ENCODE assay signal across 25 mouse cellular contexts in genomic region chr4:130676746-130677145, GRCm38 (mm10). TPM values are rescaled to one million over a fixed set of nuclear protein-coding genes. Genes with fewer than 3 reads are reported as not detected.
DNase-seq lines count a peak whose midpoint lies in the region; ATAC-seq and TF ChIP-seq lines count a peak whose summit lies in the region.
"Had no signal": no experiment of that assay in that cellular context is flagged by ENCODE, and none has a peak within 500 bp of the region (broad histone marks: within the 10 kb centered on the region; RNA-seq: fewer than 3 reads in every experiment).

No protein-coding gene starts in this region.

- no peak for TF ChIP-seq CTCF in intestine, postnatal 0 days (IDR thresholded peaks at IDR 0.05; ENCODE audit: low read depth)
- TF ChIP-seq CTCF in liver, postnatal 0 days (IDR thresholded peaks at IDR 0.05; ENCODE audit: low read depth), result no peak

- H3K27ac ChIP-seq in intestine, postnatal 0 days (ENCODE audit: low read depth, low read length), result peak overlapping the region; percentile 1; the same call in 1 of the 2 replicates
- H3K27ac ChIP-seq in intestine, embryonic 16.5 days (ENCODE audit: low read length), result no peak overlapping the region
- H3K27ac ChIP-seq in liver, embryonic 15.5 days (replicated peaks), result no peak overlapping the region
- H3K27ac ChIP-seq in liver, embryonic 12.5 days, result no peak overlapping the region
- H3K27ac ChIP-seq in liver, postnatal 0 days (ENCODE audit: low read depth), result no peak overlapping the region
- no peak overlapping the region for H3K27ac ChIP-seq in midbrain, embryonic 13.5 days
- H3K27ac ChIP-seq: embryonic facial prominence, embryonic 12.5 days; embryonic facial prominence, embryonic 15.5 days; heart, adult 2 months; heart, embryonic 10.5 days; hindbrain, embryonic 12.5 days; hindbrain, embryonic 15.5 days had no signal

- H3K9me3 ChIP-seq in intestine, postnatal 0 days (ENCODE audit: control insufficient read depth), result no peaks in the 10 kb centered on the region
- no peaks in the 10 kb centered on the region for H3K9me3 ChIP-seq in intestine, embryonic 16.5 days (ENCODE audit: control insufficient read depth, low read length)
- no peaks in the 10 kb centered on the region for H3K9me3 ChIP-seq in liver, embryonic 15.5 days (replicated peaks)
- H3K9me3 ChIP-seq in liver, embryonic 12.5 days (replicated peaks), result no peaks in the 10 kb centered on the region
- no peaks in the 10 kb centered on the region for H3K9me3 ChIP-seq in liver, postnatal 0 days (ENCODE audit: low read length)
- no peaks in the 10 kb centered on the region for H3K9me3 ChIP-seq in midbrain, embryonic 13.5 days
- H3K9me3 ChIP-seq: embryonic facial prominence, embryonic 12.5 days; embryonic facial prominence, embryonic 15.5 days; G1E; heart, embryonic 10.5 days; hindbrain, embryonic 15.5 days had no signal

- no peak overlapping the region for H3K9ac ChIP-seq in intestine, postnatal 0 days (ENCODE audit: low read depth, low read length)
- H3K9ac ChIP-seq in intestine, embryonic 16.5 days (ENCODE audit: low read depth, low read length), result no peak overlapping the region
- no peak overlapping the region for H3K9ac ChIP-seq in liver, embryonic 15.5 days
- H3K9ac ChIP-seq in liver, embryonic 12.5 days, result no peak overlapping the region
- no peak overlapping the region for H3K9ac ChIP-seq in liver, postnatal 0 days (replicated peaks)
- no peak overlapping the region for H3K9ac ChIP-seq in midbrain, embryonic 13.5 days (replicated peaks)
- H3K9ac ChIP-seq: embryonic facial prominence, embryonic 12.5 days; embryonic facial prominence, embryonic 15.5 days; forebrain, postnatal 0 days; hindbrain, embryonic 12.5 days; hindbrain, embryonic 15.5 days had no signal

- peaks cover 33% of the 10 kb centered on the region for H3K36me3 ChIP-seq in intestine, postnatal 0 days (ENCODE audit: control insufficient read depth, insufficient read depth)
- H3K36me3 ChIP-seq in intestine, embryonic 16.5 days (ENCODE audit: control insufficient read depth, insufficient read depth, low read length), result peaks cover 10% of the 10 kb centered on the region
- peaks cover 87% of the 10 kb centered on the region for H3K36me3 ChIP-seq in liver, embryonic 15.5 days (replicated peaks)
- H3K36me3 ChIP-seq in liver, embryonic 12.5 days, result peaks cover 97% of the 10 kb centered on the region
- H3K36me3 ChIP-seq in liver, postnatal 0 days (replicated peaks; ENCODE audit: insufficient read depth, low read length), result peaks cover 55% of the 10 kb centered on the region
- H3K36me3 ChIP-seq in midbrain, embryonic 13.5 days, result peaks cover 70% of the 10 kb centered on the region

- WGBS in intestine, postnatal 0 days, result 72% methylated on average over 2 of the region's 2 CpGs
- 79% methylated on average over 2 of the region's 2 CpGs for WGBS in intestine, embryonic 16.5 days
- WGBS in liver, embryonic 15.5 days (ENCODE audit: insufficient replicate concordance), result 34% methylated on average over 2 of the region's 2 CpGs
- WGBS in liver, embryonic 12.5 days (ENCODE audit: insufficient replicate concordance), result 44% methylated on average over 2 of the region's 2 CpGs
- 50% methylated on average over 2 of the region's 2 CpGs for WGBS in liver, postnatal 0 days (ENCODE audit: insufficient replicate concordance)
- WGBS in midbrain, embryonic 13.5 days, result 89% methylated on average over 2 of the region's 2 CpGs

- H3K4me1 ChIP-seq in intestine, postnatal 0 days (replicated peaks; ENCODE audit: control insufficient read depth, insufficient read depth, low read length), result no peaks in the 10 kb centered on the region; the same call in 1 of the 2 replicates
- no peaks in the 10 kb centered on the region for H3K4me1 ChIP-seq in intestine, embryonic 16.5 days (ENCODE audit: control insufficient read depth, insufficient read depth, low read length)
- H3K4me1 ChIP-seq in liver, embryonic 15.5 days (replicated peaks), result peaks cover 31% of the 10 kb centered on the region
- H3K4me1 ChIP-seq in liver, embryonic 12.5 days, result peaks cover 49% of the 10 kb centered on the region
- H3K4me1 ChIP-seq in liver, postnatal 0 days (ENCODE audit: insufficient read depth), result peaks cover 6% of the 10 kb centered on the region
- H3K4me1 ChIP-seq in midbrain, embryonic 13.5 days (replicated peaks), result peaks cover 8% of the 10 kb centered on the region
- H3K4me1 ChIP-seq: embryonic facial prominence, embryonic 12.5 days; embryonic facial prominence, embryonic 15.5 days; heart, embryonic 10.5 days had no signal

- H3K4me2 ChIP-seq in intestine, postnatal 0 days (replicated peaks; ENCODE audit: low read depth), result no peak overlapping the region
- no peak overlapping the region for H3K4me2 ChIP-seq in intestine, embryonic 16.5 days (ENCODE audit: low read depth, low read length)
- H3K4me2 ChIP-seq in liver, embryonic 15.5 days, result no peak overlapping the region
- H3K4me2 ChIP-seq in liver, embryonic 12.5 days, result no peak overlapping the region
- no peak overlapping the region for H3K4me2 ChIP-seq in liver, postnatal 0 days (ENCODE audit: low read depth, low read length)
- no peak overlapping the region for H3K4me2 ChIP-seq in midbrain, embryonic 13.5 days (replicated peaks)
- H3K4me2 ChIP-seq: embryonic facial prominence, embryonic 12.5 days; embryonic facial prominence, embryonic 15.5 days; hindbrain, embryonic 12.5 days; hindbrain, embryonic 15.5 days had no signal

- H3K4me3 ChIP-seq in intestine, postnatal 0 days (ENCODE audit: low read depth, low read length), result no peak overlapping the region
- H3K4me3 ChIP-seq in intestine, embryonic 16.5 days (ENCODE audit: low read length), result no peak overlapping the region
- no peak overlapping the region for H3K4me3 ChIP-seq in liver, embryonic 15.5 days (replicated peaks)
- no peak overlapping the region for H3K4me3 ChIP-seq in liver, embryonic 12.5 days
- no peak overlapping the region for H3K4me3 ChIP-seq in liver, postnatal 0 days (ENCODE audit: low read depth, low read length)
- H3K4me3 ChIP-seq in midbrain, embryonic 13.5 days (replicated peaks), result no peak overlapping the region
- H3K4me3 ChIP-seq: embryonic facial prominence, embryonic 12.5 days; embryonic facial prominence, embryonic 15.5 days; heart, adult 2 months; heart, embryonic 10.5 days; hindbrain, embryonic 12.5 days; hindbrain, embryonic 15.5 days had no signal

- DNase-seq in liver, postnatal 0 days, result no peak
- no peak for DNase-seq in adrenal gland, postnatal 14 days
- DNase-seq: adrenal gland, adult 8-10 months; adrenal gland, postnatal 36 days; B cell, adult 2 months; cerebellum, adult 11 months; cerebellum, adult 2 months; cerebellum, adult 9-11 months; cerebellum, postnatal 25 days; forebrain, postnatal 0 days; gastrocnemius, postnatal 25 days; heart, adult 2 months had no signal

- H3K27me3 ChIP-seq in intestine, postnatal 0 days (replicated peaks; ENCODE audit: control insufficient read depth, insufficient read depth, low read length), result no peaks in the 10 kb centered on the region
- H3K27me3 ChIP-seq in intestine, embryonic 16.5 days (replicated peaks; ENCODE audit: control insufficient read depth, insufficient read depth, low read length), result no peaks in the 10 kb centered on the region
- no peaks in the 10 kb centered on the region for H3K27me3 ChIP-seq in liver, embryonic 15.5 days
- no peaks in the 10 kb centered on the region for H3K27me3 ChIP-seq in liver, embryonic 12.5 days (replicated peaks)
- H3K27me3 ChIP-seq in liver, postnatal 0 days (ENCODE audit: insufficient read depth, low read length), result no peaks in the 10 kb centered on the region
- H3K27me3 ChIP-seq in midbrain, embryonic 13.5 days, result no peaks in the 10 kb centered on the region
- H3K27me3 ChIP-seq: CH12.LX; embryonic facial prominence, embryonic 12.5 days; embryonic facial prominence, embryonic 15.5 days; hindbrain, embryonic 12.5 days; hindbrain, embryonic 15.5 days had no signal

- no peak for ATAC-seq in intestine, postnatal 0 days
- no peak for ATAC-seq in intestine, embryonic 16.5 days
- ATAC-seq in liver, embryonic 15.5 days (ENCODE audit: insufficient read depth), result 0 out of 2 replicates have a peak, but pooled peaks have one; percentile 41
- no peak for ATAC-seq in liver, embryonic 12.5 days
- ATAC-seq in liver, postnatal 0 days, result no peak
- no peak for ATAC-seq in midbrain, embryonic 13.5 days
- ATAC-seq: forebrain, embryonic 14.5 days; forebrain, postnatal 0 days had no signal

- 0 out of 2 replicates have a peak, but pooled peaks have one; percentile 11 for TF ChIP-seq EP300 in liver, postnatal 0 days (IDR thresholded peaks at IDR 0.05; ENCODE audit: low read depth)

RNA-seq across cellular contexts. Expression of gene Pum1, which starts 13.6 kb away (rescaled TPM):
- 23.9 and 25.3 TPM in 2 replicates for polyA plus RNA-seq in intestine, postnatal 0 days (2015; fragmentation: Nextera tagmentation; extraction: Ambion mirVana)
- polyA plus RNA-seq in intestine, embryonic 16.5 days (2015; fragmentation: Nextera tagmentation; extraction: Ambion mirVana), result 57.8 and 60.8 TPM in 2 replicates
- 31.7 and 35.7 TPM in 2 replicates for polyA plus RNA-seq in liver, embryonic 15.5 days (2015; fragmentation: Nextera tagmentation; extraction: Ambion mirVana)
- 43.2 and 43.7 TPM in 2 replicates for polyA plus RNA-seq in liver, embryonic 12.5 days (2016; fragmentation: Nextera tagmentation; extraction: Ambion mirVana)
- polyA plus RNA-seq in liver, postnatal 0 days (2015; fragmentation: Nextera tagmentation; extraction: Ambion mirVana), result 14.8 and 16.7 TPM in 2 replicates
- 120 TPM in 2 replicates for polyA plus RNA-seq in midbrain, embryonic 13.5 days (2015; fragmentation: Nextera tagmentation; extraction: Ambion mirVana)
- total RNA-seq in adrenal gland, postnatal 14 days (2021), result 78.5 and 84.8 TPM in 2 replicates
